Mouse (Mus musculus) myocyte (in vitro differentiated cells): ENCODE data around the gene Hydin. TPM values are rescaled to one million over a fixed set of nuclear protein-coding genes. Genes with fewer than 3 reads are reported as not detected.

Source experiments
- H3K27me3 ChIP-seq: one replicate; pipeline ENCODE4 v1.6.1; 2011; ENCODE audit not compliant: control insufficient read depth, insufficient read depth, insufficient read length
- H3K36me3 ChIP-seq: one replicate; pipeline ENCODE4 v1.6.1; 2011; ENCODE audit not compliant: control insufficient read depth, insufficient read depth
- H3K4me2 ChIP-seq: one replicate; pipeline ENCODE4 v1.6.1; 2011; ENCODE audit warnings: low read depth, control low read depth
- H3K4me3 ChIP-seq: one replicate; pipeline ENCODE4 v1.5.1; 2011; ENCODE audit warnings: mild to moderate bottlenecking, control low read depth, moderate library complexity
- H3K79me2 ChIP-seq: one replicate; pipeline ENCODE4 v1.6.1; 2011; ENCODE audit not compliant: control insufficient read depth, insufficient read depth
- H3ac ChIP-seq: one replicate; pipeline ENCODE4 v1.6.1; 2011; ENCODE audit not compliant: control insufficient read depth, insufficient read length
- CEBPB ChIP-seq: IDR thresholded peaks from 2 replicates; pipeline ENCODE4 v1.6.1; 2011; ENCODE audit warnings: mild to moderate bottlenecking, moderate library complexity; ENCODE audit not compliant: poor library complexity, insufficient read depth, severe bottlenecking
- E2F4 ChIP-seq: IDR thresholded peaks from one replicate; pipeline ENCODE4 v1.6.1; 2011; ENCODE audit warnings: mild to moderate bottlenecking, control low read depth, moderate library complexity; ENCODE audit not compliant: insufficient read depth
- MAX ChIP-seq: IDR thresholded peaks from one replicate; pipeline ENCODE4 v1.6.1; 2011; ENCODE audit warnings: low read depth, mild to moderate bottlenecking, control low read depth
- MYOD1 ChIP-seq, 3 experiments: IDR thresholded peaks; one replicate each; pipeline ENCODE4 v1.6.1; 2011; ENCODE audit warnings: control low read depth in 2 of 3, low read depth in 2 of 3, mild to moderate bottlenecking in 2 of 3, moderate library complexity in 1 of 3; ENCODE audit not compliant: insufficient read length in 2 of 3, control insufficient read depth in 1 of 3
- MYOG ChIP-seq, 3 experiments: IDR thresholded peaks; one replicate each; pipeline ENCODE4 v1.6.1; 2011; ENCODE audit warnings: control low read depth in 2 of 3, low read depth in 2 of 3, mild to moderate bottlenecking in 2 of 3; ENCODE audit not compliant: insufficient read length in 2 of 3, control insufficient read depth in 1 of 3, insufficient read depth in 1 of 3
- POLR2A ChIP-seq: IDR thresholded peaks from one replicate; pipeline ENCODE4 v1.6.1; 2011; ENCODE audit warnings: low read depth, mild to moderate bottlenecking, control low read depth, moderate library complexity; ENCODE audit not compliant: insufficient read length
- POLR2AphosphoS2 ChIP-seq: IDR thresholded peaks from one replicate; pipeline ENCODE4 v1.6.1; 2011; ENCODE audit warnings: low read depth, control low read depth; ENCODE audit not compliant: insufficient read length
- REST ChIP-seq: IDR thresholded peaks from one replicate; pipeline ENCODE4 v1.6.1; 2011; ENCODE audit warnings: mild to moderate bottlenecking, control low read depth, moderate library complexity; ENCODE audit not compliant: insufficient read depth, insufficient read length
- SRF ChIP-seq: IDR thresholded peaks from one replicate; pipeline ENCODE4 v1.6.1; 2011; ENCODE audit warnings: low read depth; ENCODE audit not compliant: control insufficient read depth, insufficient read length
- TCF12 ChIP-seq: IDR thresholded peaks from one replicate; pipeline ENCODE4 v1.6.1; 2011; ENCODE audit warnings: mild to moderate bottlenecking, control low read depth; ENCODE audit not compliant: poor library complexity, insufficient read depth, severe bottlenecking
- TCF3 ChIP-seq: IDR thresholded peaks from one replicate; pipeline ENCODE4 v1.6.1; 2011; ENCODE audit warnings: low read depth, control low read depth; ENCODE audit not compliant: insufficient read length
- USF1 ChIP-seq: IDR thresholded peaks from one replicate; pipeline ENCODE4 v1.6.1; 2011; ENCODE audit warnings: low read depth, mild to moderate bottlenecking, control low read depth, moderate library complexity
- polyA plus RNA-seq: library from polyadenylated mRNA; unstranded; fragments of >200 nt; fragmentation: generic; extraction: Trizol; gene quantifications from one replicate; pipeline ENCODE4 v1.2.1, GENCODE M21; 2012; ENCODE audit warnings: missing spikeins

Hydin gene
- polyA plus RNA-seq, 1 experiment, result 0.01 TPM

DNA sequence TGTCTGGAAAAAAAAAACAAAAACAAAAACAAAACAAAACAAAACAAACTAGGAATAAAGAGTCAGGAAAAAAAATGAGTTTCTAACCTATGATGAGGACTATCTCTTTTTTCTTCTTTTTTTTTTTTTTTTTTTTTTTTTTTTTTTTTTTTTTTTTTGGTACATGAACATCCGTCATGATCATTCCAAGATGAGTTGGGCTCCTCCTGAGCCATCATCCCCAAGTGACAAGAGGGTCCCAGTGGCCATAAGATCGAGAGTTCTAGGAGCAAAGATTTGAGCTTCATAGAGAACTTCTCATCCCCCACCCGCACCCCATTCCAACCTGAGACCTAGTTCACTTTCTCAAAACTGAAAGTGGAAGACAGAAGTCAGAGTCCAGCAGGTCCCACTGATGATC, 164.6 kb downstream of the Hydin start:
- Histone ChIP-seq H3K36me3 (no peaks in the 10 kb centered on the region), H3K79me2 (no peaks in the 10 kb centered on the region), H3K4me3 (no peak overlapping the region), H3K27me3 (no peaks in the 10 kb centered on the region), H3K4me2 (no peak overlapping the region), H3ac (no peak overlapping the region)
- TF ChIP-seq POLR2AphosphoS2 (no peak), MAX (no peak), USF1 (no peak), CEBPB (no peak), TCF12 (no peak), TCF3 (no peak), E2F4 (no peak), SRF (no peak), MYOG (IDR thresholded peaks at IDR 0.05; ENCODE audit: control insufficient read depth in 1 of 3, insufficient read depth in 1 of 3, insufficient read length in 2 of 3, low read depth in 2 of 3) (no peak), MYOD1 (IDR thresholded peaks at IDR 0.05; ENCODE audit: control insufficient read depth in 1 of 3, insufficient read length in 2 of 3, low read depth in 2 of 3) (no peak), REST (no peak), POLR2A (no peak)

DNA sequence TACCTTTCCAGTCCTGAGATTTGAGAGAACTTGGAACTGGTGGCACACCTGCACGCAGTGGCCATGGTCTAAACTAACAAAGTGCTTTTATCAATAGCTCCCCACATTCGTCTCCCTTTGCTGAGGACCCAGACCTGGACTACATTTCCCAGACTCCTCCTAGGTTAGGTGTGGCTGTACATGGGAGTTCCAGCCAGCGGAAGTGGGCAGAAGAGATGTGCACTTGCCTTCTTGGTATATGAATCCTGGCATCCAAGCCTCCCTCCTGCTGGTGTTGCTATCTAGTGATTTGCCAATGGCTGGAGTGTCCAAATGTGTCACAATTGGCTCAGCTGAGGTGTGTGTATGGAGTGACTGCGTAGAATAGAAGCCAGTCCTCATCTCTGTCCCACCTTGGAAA, 173.8 kb downstream of the Hydin start:
- Histone ChIP-seq H3K79me2 (no peaks in the 10 kb centered on the region), H3K4me3 (no peak overlapping the region), H3K36me3 (no peaks in the 10 kb centered on the region), H3ac (no peak overlapping the region), H3K4me2 (no peak overlapping the region), H3K27me3 (peaks cover 16% of the 10 kb centered on the region)
- TF ChIP-seq USF1, result no peak
- TF ChIP-seq MYOD1 (IDR thresholded peaks at IDR 0.05; ENCODE audit: control insufficient read depth in 1 of 3, insufficient read length in 2 of 3, low read depth in 2 of 3), result no peak

DNA sequence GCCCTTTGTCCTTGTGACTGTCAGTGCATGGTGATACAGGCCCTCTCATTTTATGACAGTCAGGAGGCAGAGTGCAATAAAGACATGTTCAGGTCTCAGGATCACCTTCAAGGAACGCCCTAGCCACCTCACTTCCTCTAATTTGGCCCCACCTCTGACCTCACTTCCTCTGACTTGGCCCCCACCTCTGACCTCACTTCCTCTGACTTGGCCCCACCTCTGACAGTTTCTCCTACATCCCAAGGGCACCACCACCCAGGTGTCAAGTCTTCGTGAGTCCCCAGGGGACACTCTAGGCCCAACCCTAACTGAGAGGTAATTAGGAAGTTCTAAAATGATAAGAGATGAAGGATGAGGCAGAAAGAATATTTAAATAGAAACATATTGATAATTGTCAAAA, 177.5 kb downstream of the Hydin start:
- Histone ChIP-seq H3K4me3 (no peak overlapping the region), H3K79me2 (no peaks in the 10 kb centered on the region), H3K36me3 (no peaks in the 10 kb centered on the region), H3ac (no peak overlapping the region), H3K27me3 (peaks cover 3% of the 10 kb centered on the region), H3K4me2 (no peak overlapping the region)
- TF ChIP-seq POLR2A, result no peak
- no peak for TF ChIP-seq SRF
- no peak for TF ChIP-seq CEBPB

DNA sequence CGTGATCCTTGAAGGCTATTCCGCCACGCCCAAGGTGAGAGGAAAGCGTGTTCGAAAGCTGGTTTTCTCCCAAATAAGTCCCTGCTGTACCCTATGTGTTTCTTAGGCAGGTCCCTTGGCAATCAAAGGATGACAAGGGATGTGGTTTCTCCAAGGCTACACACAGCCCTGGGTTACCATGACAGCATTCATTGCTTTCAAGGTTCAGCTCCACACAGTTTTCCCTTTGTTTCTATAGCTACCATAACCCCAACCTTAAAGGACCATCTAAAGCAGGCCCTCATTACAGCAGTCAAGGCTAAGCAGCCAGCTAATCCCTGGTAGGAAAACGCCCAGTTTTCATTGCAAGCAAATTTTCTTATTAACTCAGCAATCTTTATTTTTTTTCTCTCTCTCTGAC, 183.7 kb downstream of the Hydin start:
- no peaks in the 10 kb centered on the region for H3K79me2 ChIP-seq
- H3K4me2 ChIP-seq, result no peak overlapping the region
- H3K27me3 ChIP-seq, result no peaks in the 10 kb centered on the region
- no peak for TF ChIP-seq E2F4
- TF ChIP-seq TCF3, result no peak
- TF ChIP-seq POLR2A, result no peak
- no peak for TF ChIP-seq MYOG (IDR thresholded peaks at IDR 0.05; ENCODE audit: control insufficient read depth in 1 of 3, insufficient read depth in 1 of 3, insufficient read length in 2 of 3, low read depth in 2 of 3)
- H3ac ChIP-seq, result no peak overlapping the region
- H3K36me3 ChIP-seq, result no peaks in the 10 kb centered on the region
- H3K4me3 ChIP-seq, result no peak overlapping the region

DNA sequence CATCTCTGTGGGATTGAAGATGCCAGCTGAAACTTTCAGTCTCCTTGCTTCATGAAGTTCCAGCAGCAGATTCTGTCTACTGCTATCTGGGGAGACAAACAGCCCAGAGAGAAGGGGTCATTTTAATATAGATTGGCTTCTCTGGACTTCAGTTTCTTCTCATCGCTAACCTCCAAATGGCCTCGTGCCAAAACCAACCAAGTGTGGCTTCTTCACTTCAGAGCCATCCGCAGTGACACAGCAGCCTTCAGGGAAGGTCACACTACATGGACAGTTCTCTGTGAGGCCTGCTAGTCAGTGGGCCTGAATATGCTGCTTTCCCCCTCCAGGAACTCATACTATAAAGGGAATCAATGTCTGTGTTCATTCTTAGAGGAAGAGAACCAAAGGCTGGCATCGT, 187.7 kb downstream of the Hydin start:
- Histone ChIP-seq H3K79me2 (no peaks in the 10 kb centered on the region), H3ac (no peak overlapping the region), H3K36me3 (no peaks in the 10 kb centered on the region), H3K27me3 (no peaks in the 10 kb centered on the region), H3K4me3 (no peak overlapping the region), H3K4me2 (no peak overlapping the region)
- TF ChIP-seq E2F4, result no peak
- no peak for TF ChIP-seq MAX
- no peak for TF ChIP-seq POLR2A
- no peak for TF ChIP-seq MYOG (IDR thresholded peaks at IDR 0.05; ENCODE audit: control insufficient read depth in 1 of 3, insufficient read depth in 1 of 3, insufficient read length in 2 of 3, low read depth in 2 of 3)
- TF ChIP-seq CEBPB, result no peak

DNA sequence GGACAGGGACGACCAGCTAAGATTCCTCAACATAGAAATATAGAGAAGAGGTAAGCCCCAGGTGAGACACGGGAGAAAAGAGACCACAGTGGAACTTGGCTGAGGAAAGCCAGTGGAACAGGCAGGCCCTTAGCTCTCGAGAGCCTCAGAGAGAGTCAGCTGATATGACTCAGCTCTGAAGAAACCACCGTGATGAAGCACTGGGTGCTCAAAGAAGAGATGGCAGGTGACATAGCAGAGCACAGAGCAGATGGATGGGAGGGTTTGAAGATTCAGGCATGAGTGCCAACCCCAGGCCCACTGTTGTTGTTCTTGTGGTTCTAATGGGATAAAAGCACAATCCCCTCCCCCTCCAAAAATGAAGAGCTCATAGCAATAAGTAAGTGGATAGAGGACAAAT, 190.6 kb downstream of the Hydin start:
- no peaks in the 10 kb centered on the region for H3K36me3 ChIP-seq
- TF ChIP-seq TCF3, result no peak
- TF ChIP-seq POLR2AphosphoS2, result no peak
- no peak for TF ChIP-seq MYOD1 (IDR thresholded peaks at IDR 0.05; ENCODE audit: control insufficient read depth in 1 of 3, insufficient read length in 2 of 3, low read depth in 2 of 3)
- TF ChIP-seq MAX, result no peak
- TF ChIP-seq REST, result no peak
- TF ChIP-seq CEBPB, result no peak
- TF ChIP-seq MYOG (IDR thresholded peaks at IDR 0.05; ENCODE audit: control insufficient read depth in 1 of 3, insufficient read depth in 1 of 3, insufficient read length in 2 of 3, low read depth in 2 of 3), result no peak
- TF ChIP-seq E2F4, result no peak
- TF ChIP-seq SRF, result no peak
- no peak for TF ChIP-seq POLR2A
- TF ChIP-seq USF1, result no peak

More for the DNA sequence above, 190.6 kb downstream of the Hydin start:
- no peak overlapping the region for H3K4me2 ChIP-seq
- no peak overlapping the region for H3ac ChIP-seq
- H3K27me3 ChIP-seq, result no peaks in the 10 kb centered on the region
- H3K4me3 ChIP-seq, result no peak overlapping the region
- no peaks in the 10 kb centered on the region for H3K79me2 ChIP-seq
